Mouse (Mus musculus) midbrain, embryonic 13.5 days (tissue): Measurements from ENCODE around the gene Fxn. TPM values are rescaled to one million over a fixed set of nuclear protein-coding genes. Genes with fewer than 3 reads are reported as not detected.

Source experiments
- ATAC-seq: fragments of 200-750 bp; cut with Nextera tagmentation; 2 replicates; pipeline ENCODE4 v1.8.0; 2017; ENCODE audit warnings: mild to moderate bottlenecking, moderate TSS enrichment, moderate library complexity
- H3K27ac ChIP-seq: fragments of 300-500 bp; sonication (generic); 2 replicates; pipeline ENCODE4 v1.5.1; 2015; ENCODE audit warnings: inconsistent platforms, mild to moderate bottlenecking, moderate library complexity
- H3K27me3 ChIP-seq: fragments of 300-500 bp; sonication (generic); 2 replicates; pipeline ENCODE4 v1.6.1; 2015; ENCODE audit warnings: mild to moderate bottlenecking, inconsistent platforms
- H3K36me3 ChIP-seq: fragments of 300-500 bp; sonication (generic); 2 replicates; pipeline ENCODE4 v1.6.1; 2015; ENCODE audit warnings: mild to moderate bottlenecking, inconsistent platforms
- H3K4me1 ChIP-seq: fragments of 300-500 bp; sonication (generic); replicated peaks from 2 replicates; pipeline ENCODE4 v1.6.1; 2015; ENCODE audit warnings: inconsistent platforms
- H3K4me2 ChIP-seq: fragments of 300-500 bp; sonication (generic); replicated peaks from 2 replicates; pipeline ENCODE4 v1.6.1; 2015; ENCODE audit warnings: moderate library complexity, mild to moderate bottlenecking, inconsistent platforms
- H3K4me3 ChIP-seq: fragments of 300-500 bp; sonication (generic); replicated peaks from 2 replicates; pipeline ENCODE4 v1.5.1; 2015; ENCODE audit warnings: mild to moderate bottlenecking, inconsistent platforms
- H3K9ac ChIP-seq: fragments of 300-500 bp; sonication (generic); replicated peaks from 2 replicates; pipeline ENCODE4 v1.6.1; 2015; ENCODE audit warnings: mild to moderate bottlenecking, inconsistent platforms
- H3K9me3 ChIP-seq: fragments of 300-500 bp; sonication (generic); 2 replicates; pipeline ENCODE4 v1.6.1; 2016; ENCODE audit warnings: mild to moderate bottlenecking, inconsistent platforms
- WGBS: fragments of 180-500 bp; shearing (Covaris S2); methylation state at CpG from one replicate; pipeline ENCODE4 v1.1.7; 2015; 5-methylcytosine and 5-hydroxymethylcytosine counted together
- polyA plus RNA-seq: library from polyadenylated mRNA; unstranded; fragments of >200 nt; fragmentation: Nextera tagmentation; extraction: Ambion mirVana; gene quantifications from 2 replicates; pipeline ENCODE4 v1.2.1, GENCODE M21; 2015

Fxn gene
- polyA plus RNA-seq, 1 experiment from 2014 or later = 40.1 TPM

- Histone ChIP-seq H3K27ac (no peak within 1 kb of the TSS), H3K4me1 (peaks cover 15% of the 10 kb centered on the region), H3K9me3 (no peaks in the 10 kb centered on the region), H3K36me3 (no peaks in the 10 kb centered on the region), H3K4me2 (peak within 1 kb of the TSS; percentile 84), H3K9ac (peak within 1 kb of the TSS; percentile 62), H3K4me3 (peak within 1 kb of the TSS; percentile 50), H3K27me3 (peaks cover 48% of the 10 kb centered on the region)
- peak; percentile 69; the same call in 1 of the 2 replicates for ATAC-seq
- under 1% methylated on average over 59 of the region's 59 CpGs for WGBS
Measured at GRCm38 (mm10) chr19:24224500-24225304, 55.7 kb downstream of the Fxn start, which contains the start of gene Tjp2. TSS of gene Tjp2 (minus strand) at chr19:24225030.

GRCm38 (mm10) chr19:24223851-24224251, 56.6 kb downstream of the Fxn start:
- Histone ChIP-seq H3K9me3 (no peaks in the 10 kb centered on the region), H3K4me2 (peak overlapping the region; percentile 84), H3K4me3 (peak overlapping the region; percentile 50), H3K27me3 (peaks cover 48% of the 10 kb centered on the region), H3K9ac (no peak overlapping the region), H3K36me3 (no peaks in the 10 kb centered on the region), H3K4me1 (peaks cover 15% of the 10 kb centered on the region), H3K27ac (no peak overlapping the region)
- 14% methylated on average over 11 of the region's 11 CpGs for WGBS
- ATAC-seq = no peak

- Histone ChIP-seq H3K4me3 (no peak overlapping the region), H3K27ac (no peak overlapping the region), H3K9me3 (no peaks in the 10 kb centered on the region), H3K36me3 (no peaks in the 10 kb centered on the region), H3K27me3 (peaks cover 43% of the 10 kb centered on the region), H3K4me1 (peaks cover 15% of the 10 kb centered on the region), H3K4me2 (no peak overlapping the region), H3K9ac (no peak overlapping the region)
- no peak for ATAC-seq
- 86% methylated on average over 4 of the region's 4 CpGs for WGBS
Measured at GRCm38 (mm10) chr19:24221455-24221854, 59.0 kb downstream of the Fxn start.

GRCm38 (mm10) chr19:24220795-24221445, 59.5 kb downstream of the Fxn start:
- no peaks in the 10 kb centered on the region for H3K9me3 ChIP-seq
- H3K9ac ChIP-seq = no peak overlapping the region
- H3K4me3 ChIP-seq = no peak overlapping the region
- no peaks in the 10 kb centered on the region for H3K36me3 ChIP-seq
- H3K27me3 ChIP-seq = peaks cover 38% of the 10 kb centered on the region
- WGBS = 21% methylated on average over 14 of the region's 14 CpGs
- no peak overlapping the region for H3K27ac ChIP-seq
- ATAC-seq = no peak
- H3K4me2 ChIP-seq = no peak overlapping the region
- peaks cover 15% of the 10 kb centered on the region for H3K4me1 ChIP-seq

- 75% methylated on average over 9 of the region's 9 CpGs for WGBS
- no peak overlapping the region for H3K4me2 ChIP-seq
- no peak for ATAC-seq
- H3K9me3 ChIP-seq = no peaks in the 10 kb centered on the region
- peaks cover 18% of the 10 kb centered on the region for H3K27me3 ChIP-seq
- H3K36me3 ChIP-seq = no peaks in the 10 kb centered on the region
- H3K9ac ChIP-seq = no peak overlapping the region
- H3K4me3 ChIP-seq = no peak overlapping the region
- H3K4me1 ChIP-seq = no peaks in the 10 kb centered on the region
- no peak overlapping the region for H3K27ac ChIP-seq
Measured at GRCm38 (mm10) chr19:24219011-24219410, 61.4 kb downstream of the Fxn start.

- H3K27ac ChIP-seq = no peak overlapping the region
Measured at GRCm38 (mm10) chr19:24218291-24218690, 62.1 kb downstream of the Fxn start.

GRCm38 (mm10) chr19:24217851-24218250, 62.6 kb downstream of the Fxn start:
- H3K4me2 ChIP-seq = no peak overlapping the region
- H3K4me1 ChIP-seq = no peaks in the 10 kb centered on the region
- no peak overlapping the region for H3K9ac ChIP-seq
- no peak for ATAC-seq
- no peaks in the 10 kb centered on the region for H3K36me3 ChIP-seq
- no peaks in the 10 kb centered on the region for H3K9me3 ChIP-seq
- H3K4me3 ChIP-seq = no peak overlapping the region
- H3K27ac ChIP-seq = no peak overlapping the region
- peaks cover 7% of the 10 kb centered on the region for H3K27me3 ChIP-seq

More at GRCm38 (mm10) chr19:24218291-24218690, 62.1 kb downstream of the Fxn start:
- H3K4me3 ChIP-seq = no peak overlapping the region
- no peak overlapping the region for H3K9ac ChIP-seq
- no peaks in the 10 kb centered on the region for H3K36me3 ChIP-seq
- ATAC-seq = no peak
- no peaks in the 10 kb centered on the region for H3K9me3 ChIP-seq
- H3K4me2 ChIP-seq = no peak overlapping the region
- no peaks in the 10 kb centered on the region for H3K4me1 ChIP-seq
- H3K27me3 ChIP-seq = peaks cover 11% of the 10 kb centered on the region
- 44% methylated on average over 2 of the region's 2 CpGs for WGBS

- H3K4me1 ChIP-seq = no peaks in the 10 kb centered on the region
- no peaks in the 10 kb centered on the region for H3K9me3 ChIP-seq
- H3K36me3 ChIP-seq = no peaks in the 10 kb centered on the region
- H3K4me3 ChIP-seq = no peak overlapping the region
- no peak overlapping the region for H3K27ac ChIP-seq
- no peak overlapping the region for H3K9ac ChIP-seq
- H3K4me2 ChIP-seq = no peak overlapping the region
- no peak for ATAC-seq
- no peaks in the 10 kb centered on the region for H3K27me3 ChIP-seq
- WGBS = 63% methylated on average over 9 of the region's 9 CpGs
Measured at GRCm38 (mm10) chr19:24216771-24217170, 63.6 kb downstream of the Fxn start.

- H3K4me2 ChIP-seq = no peak overlapping the region
Measured at GRCm38 (mm10) chr19:24214939-24215338, 65.5 kb downstream of the Fxn start.

GRCm38 (mm10) chr19:24213299-24213698, 67.1 kb downstream of the Fxn start:
- Histone ChIP-seq H3K4me3 (no peak overlapping the region), H3K9me3 (no peaks in the 10 kb centered on the region), H3K36me3 (no peaks in the 10 kb centered on the region), H3K27ac (no peak overlapping the region), H3K4me2 (no peak overlapping the region), H3K4me1 (no peaks in the 10 kb centered on the region), H3K27me3 (no peaks in the 10 kb centered on the region), H3K9ac (no peak overlapping the region)
- WGBS = 54% methylated on average over 7 of the region's 7 CpGs
- no peak for ATAC-seq

More at GRCm38 (mm10) chr19:24214939-24215338, 65.5 kb downstream of the Fxn start:
- H3K36me3 ChIP-seq = no peaks in the 10 kb centered on the region
- 94% methylated on average over 7 of the region's 7 CpGs for WGBS
- H3K4me1 ChIP-seq = no peaks in the 10 kb centered on the region
- no peak for ATAC-seq
- H3K4me3 ChIP-seq = no peak overlapping the region
- no peak overlapping the region for H3K9ac ChIP-seq
- H3K9me3 ChIP-seq = no peaks in the 10 kb centered on the region
- no peaks in the 10 kb centered on the region for H3K27me3 ChIP-seq
- no peak overlapping the region for H3K27ac ChIP-seq

- 85% methylated on average over 12 of the region's 12 CpGs for WGBS
- ATAC-seq = no peak
- H3K36me3 ChIP-seq = no peaks in the 10 kb centered on the region
- no peak overlapping the region for H3K4me2 ChIP-seq
- no peak overlapping the region for H3K4me3 ChIP-seq
- H3K9me3 ChIP-seq = no peaks in the 10 kb centered on the region
- H3K27ac ChIP-seq = no peak overlapping the region
- no peaks in the 10 kb centered on the region for H3K27me3 ChIP-seq
- no peak overlapping the region for H3K9ac ChIP-seq
- H3K4me1 ChIP-seq = no peaks in the 10 kb centered on the region
Measured at GRCm38 (mm10) chr19:24212552-24213249, 67.7 kb downstream of the Fxn start.
